Mouse (Mus musculus): ENCODE data around the gene Rpa1. TPM values are rescaled to one million over a fixed set of nuclear protein-coding genes. Genes with fewer than 3 reads are reported as not detected.
A peak's percentile ranks its signal among the peaks of the same experiment; 100 is the strongest.
"Not testable (repeated sequence)": the region's sequence is repeated elsewhere in the genome, so short reads cannot be mapped to it uniquely, and the experiment has no call there.

Gene Rpa1
- 172 and 191 TPM in 2 replicates for polyA plus RNA-seq (2015; fragmentation: Nextera tagmentation; extraction: Ambion mirVana)

DNA sequence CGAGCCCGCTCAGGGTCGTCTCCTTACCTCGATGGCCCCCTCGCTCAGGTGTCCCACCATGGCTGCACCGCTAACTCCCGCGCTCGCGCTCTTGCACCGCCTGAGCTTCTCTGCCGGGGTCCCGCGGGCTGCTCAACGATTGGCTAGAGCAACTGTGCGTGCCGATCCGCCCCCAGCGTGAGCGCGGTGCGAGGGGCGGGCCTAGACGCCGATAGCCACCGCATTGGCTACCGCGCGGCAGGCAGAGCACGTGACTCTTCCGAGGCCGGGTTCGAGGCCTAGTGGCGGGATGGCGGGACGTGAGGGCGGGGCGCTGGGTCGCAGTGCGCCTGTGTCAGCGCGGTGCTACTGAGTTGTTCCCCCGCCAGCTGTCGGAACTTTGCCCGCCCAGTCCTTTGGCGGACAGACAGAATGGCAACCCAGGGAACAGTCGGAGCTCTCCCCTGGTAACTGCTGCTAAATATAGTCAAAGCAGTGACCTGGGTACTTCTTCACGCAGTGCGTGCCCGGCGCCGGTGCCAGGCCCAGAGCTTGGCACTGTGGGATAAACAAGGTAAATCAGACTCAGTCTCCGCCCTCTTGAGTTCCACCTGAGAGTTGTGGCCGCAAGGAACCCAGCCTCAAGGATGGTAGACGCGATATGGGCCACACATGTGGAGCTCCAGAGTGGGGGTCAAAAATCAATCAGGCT is at the start of gene Rpa1, which contains the start of gene Smyd4:
TSS of gene Rpa1 (minus strand) at position 126 of the 691 bp plus-strand sequence.
TSS of gene Smyd4 (plus strand) at position 235 of the 691 bp plus-strand sequence.
- Histone ChIP-seq H3K4me1 (replicated peaks; ENCODE audit: control insufficient read depth, insufficient read depth, low read length) (peaks cover 27% of the 10 kb centered on the region), H3K27ac (ENCODE audit: low read length) (peak within 1 kb of the TSS; percentile 74), H3K27me3 (ENCODE audit: control insufficient read depth, insufficient read depth, low read depth, low read length) (no peaks in the 10 kb centered on the region), H3K4me2 (ENCODE audit: low read depth, low read length) (peak within 1 kb of the TSS; percentile 87), H3K9ac (ENCODE audit: low read length) (peak within 1 kb of the TSS; percentile 88), H3K9me3 (ENCODE audit: control insufficient read depth, low read length) (no peaks in the 10 kb centered on the region), H3K36me3 (ENCODE audit: control insufficient read depth, insufficient read depth, low read length) (no peaks in the 10 kb centered on the region), H3K4me3 (ENCODE audit: low read length) (peak within 1 kb of the TSS; percentile 81)
- ATAC-seq (ENCODE audit: low read depth), result peak; percentile 99
- under 1% methylated on average over 56 of the region's 56 CpGs for WGBS

DNA sequence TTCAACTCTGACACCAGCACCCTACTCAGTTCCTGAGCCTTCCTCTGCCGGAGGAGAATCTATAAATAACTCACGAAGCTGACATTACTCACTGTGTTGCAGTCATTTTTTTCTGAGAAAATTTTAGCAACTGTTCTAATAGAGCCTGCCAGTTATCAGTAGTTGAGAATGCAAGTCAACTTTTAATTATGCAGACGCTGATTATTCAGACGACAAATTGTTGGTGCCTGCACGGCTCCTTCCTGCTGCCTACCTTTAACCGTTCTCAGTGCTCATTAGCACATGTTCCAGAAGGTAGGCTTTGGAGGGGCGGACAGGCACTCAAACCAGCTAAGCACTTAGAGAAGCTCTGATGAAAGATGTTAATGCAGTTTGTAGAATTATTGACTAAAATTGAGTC is 49.3 kb upstream of the Rpa1 start:
- H3K36me3 ChIP-seq (ENCODE audit: control insufficient read depth, insufficient read depth, low read length), result no peaks in the 10 kb centered on the region
- no peak overlapping the region for H3K9ac ChIP-seq (ENCODE audit: low read length)
- ATAC-seq (ENCODE audit: low read depth), result no peak
- H3K27me3 ChIP-seq (ENCODE audit: control insufficient read depth, insufficient read depth, low read depth, low read length), result no peaks in the 10 kb centered on the region
- no peak overlapping the region for H3K4me2 ChIP-seq (ENCODE audit: low read depth, low read length)
- 71% methylated on average over 7 of the region's 7 CpGs for WGBS
- H3K4me3 ChIP-seq (ENCODE audit: low read length), result no peak overlapping the region
- H3K27ac ChIP-seq (ENCODE audit: low read length), result no peak overlapping the region
- H3K4me1 ChIP-seq (replicated peaks; ENCODE audit: control insufficient read depth, insufficient read depth, low read length), result no peaks in the 10 kb centered on the region
- H3K9me3 ChIP-seq (ENCODE audit: control insufficient read depth, low read length), result no peaks in the 10 kb centered on the region

DNA sequence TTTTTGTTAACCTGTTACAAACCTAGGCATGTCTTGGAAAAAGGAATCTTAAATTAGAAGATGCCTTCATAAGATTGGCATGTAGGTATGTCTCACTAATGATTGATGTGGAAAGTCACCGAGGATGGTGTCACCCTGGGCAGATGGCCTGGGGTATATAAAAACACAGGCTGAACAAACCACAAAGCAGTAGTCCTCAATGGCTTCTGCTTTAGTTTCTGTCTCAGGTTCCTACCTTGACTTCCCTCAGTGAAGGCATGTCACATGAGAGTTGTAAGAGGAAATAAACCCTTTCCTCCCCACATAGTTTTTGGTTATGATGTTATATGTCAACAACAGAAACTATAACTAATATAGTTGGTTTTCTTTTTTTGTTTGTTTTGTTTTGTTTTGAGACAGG is 47.5 kb upstream of the Rpa1 start:
- H3K27ac ChIP-seq (ENCODE audit: low read length), result no peak overlapping the region

DNA sequence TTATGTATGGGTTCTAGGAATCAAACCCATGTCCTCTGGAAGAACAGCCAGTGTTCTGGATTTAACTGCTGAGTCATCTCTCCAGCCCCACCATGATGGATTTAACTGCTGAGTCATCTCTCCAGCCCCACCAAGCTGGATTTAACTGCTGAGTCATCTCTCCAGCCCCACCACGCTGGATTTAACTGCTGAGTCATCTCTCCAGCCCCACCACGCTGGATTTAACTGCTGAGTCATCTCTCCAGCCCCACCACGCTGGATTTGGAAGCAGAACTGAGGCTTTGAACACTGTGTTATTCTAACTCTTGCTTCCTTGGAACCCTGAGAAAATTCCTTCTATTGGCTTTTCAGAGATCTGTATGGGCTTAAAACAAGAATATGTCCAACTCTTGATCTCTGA is 35.4 kb upstream of the Rpa1 start:
- 39% methylated on average over 3 of the region's 3 CpGs for WGBS
- H3K4me2 ChIP-seq (ENCODE audit: low read depth, low read length); H3K27me3 ChIP-seq (ENCODE audit: control insufficient read depth, insufficient read depth, low read depth, low read length); H3K36me3 ChIP-seq (ENCODE audit: control insufficient read depth, insufficient read depth, low read length); H3K9me3 ChIP-seq (ENCODE audit: control insufficient read depth, low read length); H3K4me1 ChIP-seq (replicated peaks; ENCODE audit: control insufficient read depth, insufficient read depth, low read length); H3K27ac ChIP-seq (ENCODE audit: low read length); H3K9ac ChIP-seq (ENCODE audit: low read length); ATAC-seq (ENCODE audit: low read depth); H3K4me3 ChIP-seq (ENCODE audit: low read length): not testable (repeated sequence)

More for the DNA sequence above, 47.5 kb upstream of the Rpa1 start:
- no peak for ATAC-seq (ENCODE audit: low read depth)
- Histone ChIP-seq H3K4me1 (replicated peaks; ENCODE audit: control insufficient read depth, insufficient read depth, low read length) (no peaks in the 10 kb centered on the region), H3K36me3 (ENCODE audit: control insufficient read depth, insufficient read depth, low read length) (no peaks in the 10 kb centered on the region), H3K4me2 (ENCODE audit: low read depth, low read length) (no peak overlapping the region), H3K4me3 (ENCODE audit: low read length) (no peak overlapping the region), H3K27me3 (ENCODE audit: control insufficient read depth, insufficient read depth, low read depth, low read length) (no peaks in the 10 kb centered on the region), H3K9me3 (ENCODE audit: control insufficient read depth, low read length) (no peaks in the 10 kb centered on the region), H3K9ac (ENCODE audit: low read length) (no peak overlapping the region)
- WGBS, result 78% methylated on average over 1 of the region's 1 CpGs

DNA sequence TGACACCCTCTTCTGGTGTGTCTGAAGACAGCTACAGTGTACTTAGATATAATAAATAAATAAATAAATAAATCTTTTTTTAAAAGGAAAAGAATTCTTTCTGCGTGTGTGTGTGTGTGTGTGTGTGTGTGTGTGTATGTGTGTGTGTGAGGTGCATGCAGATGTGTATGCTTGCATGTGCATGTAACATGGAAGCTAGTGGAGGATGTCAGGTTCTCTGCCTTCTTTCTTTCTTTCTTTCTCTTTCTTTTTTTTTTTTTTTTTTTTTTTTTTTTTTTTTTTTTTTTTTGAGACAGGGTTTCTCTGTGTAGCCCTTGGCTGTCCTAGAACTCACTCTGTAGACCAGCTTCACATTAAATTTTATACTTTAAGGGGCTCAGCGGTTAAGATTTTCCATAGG is 30.7 kb upstream of the Rpa1 start:
- H3K27me3 ChIP-seq (ENCODE audit: control insufficient read depth, insufficient read depth, low read depth, low read length); H3K36me3 ChIP-seq (ENCODE audit: control insufficient read depth, insufficient read depth, low read length); H3K4me1 ChIP-seq (replicated peaks; ENCODE audit: control insufficient read depth, insufficient read depth, low read length); H3K9ac ChIP-seq (ENCODE audit: low read length); H3K4me3 ChIP-seq (ENCODE audit: low read length); H3K4me2 ChIP-seq (ENCODE audit: low read depth, low read length); ATAC-seq (ENCODE audit: low read depth); H3K27ac ChIP-seq (ENCODE audit: low read length); H3K9me3 ChIP-seq (ENCODE audit: control insufficient read depth, low read length): not testable (repeated sequence)
- WGBS, result 86% methylated on average over 2 of the region's 2 CpGs

DNA sequence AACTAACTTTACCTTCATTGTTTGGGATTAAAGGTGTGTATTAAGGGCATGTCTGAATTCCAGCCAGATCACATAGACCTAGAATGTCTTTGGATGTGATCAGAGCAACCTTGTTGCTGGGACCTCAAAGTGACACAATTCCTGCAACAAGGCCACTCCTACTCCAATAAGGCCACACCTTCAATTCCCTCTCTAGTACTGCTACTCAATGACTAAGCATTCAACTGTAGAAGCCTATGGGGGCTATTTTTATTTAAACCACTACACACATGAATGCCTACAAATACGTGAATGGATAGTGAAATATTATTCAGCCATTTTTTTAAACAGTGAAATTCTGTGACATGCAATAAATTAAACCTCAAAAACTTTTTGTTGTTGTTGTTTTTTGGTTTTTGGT is 29.0 kb upstream of the Rpa1 start:
- H3K4me1 ChIP-seq (replicated peaks; ENCODE audit: control insufficient read depth, insufficient read depth, low read length), result no peaks in the 10 kb centered on the region
- no peaks in the 10 kb centered on the region for H3K9me3 ChIP-seq (ENCODE audit: control insufficient read depth, low read length)
- WGBS, result 81% methylated on average over 1 of the region's 1 CpGs
- no peak overlapping the region for H3K27ac ChIP-seq (ENCODE audit: low read length)
- ATAC-seq (ENCODE audit: low read depth), result no peak
- no peaks in the 10 kb centered on the region for H3K36me3 ChIP-seq (ENCODE audit: control insufficient read depth, insufficient read depth, low read length)
- no peak overlapping the region for H3K4me3 ChIP-seq (ENCODE audit: low read length)
- H3K4me2 ChIP-seq (ENCODE audit: low read depth, low read length), result no peak overlapping the region
- no peak overlapping the region for H3K9ac ChIP-seq (ENCODE audit: low read length)
- H3K27me3 ChIP-seq (ENCODE audit: control insufficient read depth, insufficient read depth, low read depth, low read length), result no peaks in the 10 kb centered on the region

DNA sequence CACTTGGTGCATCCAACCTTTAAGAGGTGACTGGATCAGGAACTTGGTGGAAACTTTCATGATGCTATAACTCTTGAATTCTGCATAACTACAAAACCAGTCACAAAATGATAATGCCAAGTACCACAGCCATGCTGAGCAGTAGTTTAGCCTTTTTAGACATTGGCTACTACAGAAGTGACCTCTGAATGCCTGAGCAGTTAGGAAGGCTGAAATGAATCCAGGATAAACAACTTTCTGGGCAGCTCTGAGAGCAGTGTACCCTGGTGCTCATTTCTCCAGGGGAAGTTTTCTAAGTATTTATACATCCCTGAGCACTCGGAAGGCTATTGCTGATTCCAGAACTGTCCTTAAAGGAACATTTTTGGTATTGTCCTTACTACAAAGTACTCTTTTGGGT is 7.4 kb upstream of the Rpa1 start:
- no peaks in the 10 kb centered on the region for H3K27me3 ChIP-seq (ENCODE audit: control insufficient read depth, insufficient read depth, low read depth, low read length)
- no peak for ATAC-seq (ENCODE audit: low read depth)
- peaks cover 2% of the 10 kb centered on the region for H3K4me1 ChIP-seq (replicated peaks; ENCODE audit: control insufficient read depth, insufficient read depth, low read length)
- H3K4me2 ChIP-seq (ENCODE audit: low read depth, low read length), result no peak overlapping the region
- no peak overlapping the region for H3K4me3 ChIP-seq (ENCODE audit: low read length)
- H3K9me3 ChIP-seq (ENCODE audit: control insufficient read depth, low read length), result 0 out of 2 replicates have a peak, but pooled peaks cover 2% of the 10 kb centered on the region
- no peak overlapping the region for H3K27ac ChIP-seq (ENCODE audit: low read length)
- no peak overlapping the region for H3K9ac ChIP-seq (ENCODE audit: low read length)
- H3K36me3 ChIP-seq (ENCODE audit: control insufficient read depth, insufficient read depth, low read length), result no peaks in the 10 kb centered on the region
- WGBS, result 83% methylated on average over 1 of the region's 1 CpGs

DNA sequence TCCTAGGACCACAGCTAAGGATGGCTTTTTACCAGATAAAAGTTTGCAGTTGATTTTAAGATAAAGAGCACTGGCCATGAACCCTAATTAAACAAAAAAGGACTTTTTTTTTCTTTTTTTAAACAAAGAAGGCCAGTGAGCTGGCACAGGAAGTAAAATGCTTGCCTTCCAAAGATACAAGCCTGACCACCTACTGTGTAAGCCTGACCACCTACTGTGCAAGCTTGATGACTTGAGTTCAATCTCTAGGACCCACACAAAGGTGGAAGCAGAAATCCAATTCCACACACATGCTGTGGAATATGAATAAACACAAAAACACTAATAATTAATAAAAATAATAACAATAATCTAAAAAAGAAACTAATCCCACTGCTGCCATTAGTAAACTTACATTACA is 3.1 kb upstream of the Rpa1 start:
- peaks cover 12% of the 10 kb centered on the region for H3K4me1 ChIP-seq (replicated peaks; ENCODE audit: control insufficient read depth, insufficient read depth, low read length)
- no peaks in the 10 kb centered on the region for H3K36me3 ChIP-seq (ENCODE audit: control insufficient read depth, insufficient read depth, low read length)
- no peak for ATAC-seq (ENCODE audit: low read depth)
- H3K4me3 ChIP-seq (ENCODE audit: low read length), result no peak overlapping the region
- H3K9ac ChIP-seq (ENCODE audit: low read length), result no peak overlapping the region
- H3K4me2 ChIP-seq (ENCODE audit: low read depth, low read length), result no peak overlapping the region
- H3K27me3 ChIP-seq (ENCODE audit: control insufficient read depth, insufficient read depth, low read depth, low read length), result no peaks in the 10 kb centered on the region
- no peaks in the 10 kb centered on the region for H3K9me3 ChIP-seq (ENCODE audit: control insufficient read depth, low read length)
- no peak overlapping the region for H3K27ac ChIP-seq (ENCODE audit: low read length)

DNA sequence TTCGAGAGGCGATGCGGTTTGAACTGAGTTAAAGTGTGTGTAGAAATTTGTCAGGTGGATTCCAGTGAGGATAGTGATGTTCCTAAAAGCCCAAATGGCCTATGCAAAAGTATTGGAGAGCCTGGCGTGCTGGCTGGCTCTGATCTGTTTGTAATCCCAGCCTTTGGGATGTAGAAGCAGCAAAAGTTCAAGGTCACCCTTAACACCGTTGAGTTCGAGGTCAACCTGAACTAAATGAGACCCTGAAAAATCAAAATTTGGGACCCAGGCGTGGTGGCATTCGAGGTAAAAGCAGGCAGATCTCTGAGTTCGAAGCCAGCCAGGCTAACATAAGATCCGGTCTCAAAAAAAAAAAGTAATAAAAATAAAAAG is 752 bp upstream of the Rpa1 start:
- H3K9me3 ChIP-seq (ENCODE audit: control insufficient read depth, low read length), result no peaks in the 10 kb centered on the region
- H3K4me1 ChIP-seq (replicated peaks; ENCODE audit: control insufficient read depth, insufficient read depth, low read length), result peaks cover 22% of the 10 kb centered on the region
- H3K27me3 ChIP-seq (ENCODE audit: control insufficient read depth, insufficient read depth, low read depth, low read length), result no peaks in the 10 kb centered on the region
- H3K9ac ChIP-seq (ENCODE audit: low read length), result peak overlapping the region; percentile 82
- H3K4me2 ChIP-seq (ENCODE audit: low read depth, low read length), result peak overlapping the region; percentile 87
- peak overlapping the region; percentile 74 for H3K27ac ChIP-seq (ENCODE audit: low read length)
- no peaks in the 10 kb centered on the region for H3K36me3 ChIP-seq (ENCODE audit: control insufficient read depth, insufficient read depth, low read length)
- no peak for ATAC-seq (ENCODE audit: low read depth)
- H3K4me3 ChIP-seq (ENCODE audit: low read length), result peak overlapping the region; percentile 81
- WGBS, result 43% methylated on average over 10 of the region's 10 CpGs

Measured in lung, embryonic 16.5 days (tissue).